Mouse (Mus musculus) limb, embryonic 13.5 days (tissue): Measurements from ENCODE around the gene Tcl1b2. TPM values are rescaled to one million over a fixed set of nuclear protein-coding genes. Genes with fewer than 3 reads are reported as not detected.
"Not testable (repeated sequence)": the region's sequence is repeated elsewhere in the genome, so short reads cannot be mapped to it uniquely, and the experiment has no call there.

Experiments
- ATAC-seq: fragments of 200-750 bp; cut with Nextera tagmentation; 2 replicates; pipeline ENCODE4 v1.8.0; 2017; ENCODE audit warnings: low read depth, moderate number of reproducible peaks, moderate TSS enrichment; ENCODE audit not compliant: low FRiP score
- H3K27ac ChIP-seq: fragments of 300-500 bp; sonication (generic); 2 replicates; pipeline ENCODE4 v1.5.1; 2015; ENCODE audit warnings: inconsistent platforms, mild to moderate bottlenecking, moderate library complexity
- H3K27me3 ChIP-seq: fragments of 300-500 bp; sonication (generic); 2 replicates; pipeline ENCODE4 v1.6.1; 2015; ENCODE audit warnings: mild to moderate bottlenecking, inconsistent platforms
- H3K36me3 ChIP-seq: fragments of 300-500 bp; sonication (generic); 2 replicates; pipeline ENCODE4 v1.6.1; 2015; ENCODE audit warnings: inconsistent platforms, mild to moderate bottlenecking, moderate library complexity
- H3K4me1 ChIP-seq: fragments of 300-500 bp; sonication (generic); 2 replicates; pipeline ENCODE4 v1.6.1; 2015; ENCODE audit warnings: inconsistent platforms
- H3K4me2 ChIP-seq: fragments of 300-500 bp; sonication (generic); replicated peaks from 2 replicates; pipeline ENCODE4 v1.6.1; 2015; ENCODE audit warnings: inconsistent platforms, mild to moderate bottlenecking, moderate library complexity
- H3K4me3 ChIP-seq: fragments of 300-500 bp; sonication (generic); 2 replicates; pipeline ENCODE4 v1.5.1; 2015; ENCODE audit warnings: moderate library complexity, mild to moderate bottlenecking, inconsistent platforms
- H3K9ac ChIP-seq: fragments of 300-500 bp; sonication (generic); 2 replicates; pipeline ENCODE4 v1.6.1; 2015; ENCODE audit warnings: mild to moderate bottlenecking, inconsistent platforms
- H3K9me3 ChIP-seq: fragments of 300-500 bp; sonication (generic); 2 replicates; pipeline ENCODE4 v1.6.1; 2016; ENCODE audit warnings: inconsistent platforms
- WGBS: fragments of 180-500 bp; shearing (Covaris S2); methylation state at CpG from one replicate; pipeline ENCODE4 v1.1.7; 2015; 5-methylcytosine and 5-hydroxymethylcytosine counted together
- polyA plus RNA-seq: library from polyadenylated mRNA; unstranded; fragments of >200 nt; fragmentation: Nextera tagmentation; extraction: Ambion mirVana; gene quantifications from 2 replicates; pipeline ENCODE4 v1.2.1, GENCODE M21; 2015

Tcl1b2 gene
- polyA plus RNA-seq, 1 experiment from 2014 or later = not detected

- not testable (repeated sequence) for ATAC-seq, H3K36me3 ChIP-seq, H3K4me1 ChIP-seq, H3K4me3 ChIP-seq, H3K27me3 ChIP-seq, H3K9ac ChIP-seq, H3K4me2 ChIP-seq, H3K9me3 ChIP-seq, H3K27ac ChIP-seq
- 59% methylated on average over 3 of the region's 3 CpGs for WGBS
Observed at GRCm38 (mm10) chr12:105129494-105130205, 16.2 kb upstream of the Tcl1b2 start.

DNA sequence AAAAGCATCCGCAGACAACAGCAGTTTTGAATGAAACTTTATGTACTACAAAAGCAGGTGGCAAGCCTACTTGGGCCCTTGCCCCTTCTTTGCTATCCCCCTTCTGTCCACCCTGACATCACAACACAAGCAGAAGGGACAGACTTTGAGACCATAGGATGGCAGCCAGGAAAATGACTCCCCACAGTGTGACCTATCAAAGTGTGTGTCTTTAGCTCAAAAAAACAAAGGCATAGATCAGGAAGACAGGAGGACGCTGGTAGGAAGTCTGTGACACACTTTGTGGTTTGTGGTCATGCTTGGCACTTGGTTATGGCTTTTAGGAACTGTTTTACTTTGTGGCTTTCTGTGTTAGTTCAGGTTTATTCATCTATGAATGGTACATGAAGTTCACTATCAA, 11.6 kb upstream of the Tcl1b2 start:
- not testable (repeated sequence) for H3K4me3 ChIP-seq, ATAC-seq, H3K9ac ChIP-seq, H3K36me3 ChIP-seq, H3K4me1 ChIP-seq, H3K9me3 ChIP-seq, H3K27ac ChIP-seq, H3K27me3 ChIP-seq, H3K4me2 ChIP-seq
- 68% methylated on average over 2 of the region's 2 CpGs for WGBS

DNA sequence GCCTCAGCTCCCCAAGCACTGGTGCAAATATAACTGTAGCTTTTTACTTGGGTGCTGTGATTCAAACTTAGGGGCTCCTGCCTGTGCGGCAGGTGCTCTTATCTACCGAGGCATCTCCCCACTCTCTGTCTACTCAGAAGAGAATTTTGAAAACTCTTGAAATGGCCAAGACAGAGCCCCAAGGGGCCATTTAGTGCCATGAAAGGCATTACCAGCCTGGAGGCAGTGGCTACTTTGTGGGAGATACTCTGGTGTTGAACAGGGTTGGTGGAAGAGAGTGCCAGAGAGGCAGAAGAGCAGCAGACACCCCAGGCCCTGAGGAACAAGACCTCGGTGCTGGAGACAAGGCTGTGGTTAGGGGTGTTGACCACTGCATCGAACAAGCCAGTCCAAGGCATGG, 11.0 kb upstream of the Tcl1b2 start:
- H3K9me3 ChIP-seq, H3K4me2 ChIP-seq: not testable (repeated sequence)
- 82% methylated on average over 4 of the region's 4 CpGs for WGBS

DNA sequence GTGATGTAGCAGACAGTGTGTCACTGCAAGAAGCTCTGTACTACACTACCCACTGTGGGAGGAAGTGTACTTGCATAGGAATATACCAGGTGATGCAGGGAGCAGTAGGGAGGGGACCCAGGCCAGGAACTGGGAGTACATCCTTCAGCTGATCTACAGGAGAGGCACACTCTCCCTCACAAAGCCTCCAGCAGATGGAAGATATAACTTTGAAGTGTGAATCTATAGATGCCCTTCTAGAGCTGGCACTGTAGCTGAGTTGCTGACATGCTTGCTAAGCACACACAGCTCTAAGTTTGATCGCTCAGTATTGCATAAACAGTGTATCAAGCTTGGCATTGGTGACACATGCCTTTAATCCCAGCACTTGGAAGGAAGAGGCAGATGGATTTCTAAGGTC, 8.1 kb upstream of the Tcl1b2 start:
- not testable (repeated sequence) for ATAC-seq, H3K9me3 ChIP-seq, H3K4me3 ChIP-seq, H3K27ac ChIP-seq, H3K9ac ChIP-seq, H3K27me3 ChIP-seq, H3K36me3 ChIP-seq, H3K4me2 ChIP-seq, H3K4me1 ChIP-seq
- 94% methylated on average over 1 of the region's 1 CpGs for whole genome bisulfite sequencing

More for the DNA sequence above, 11.0 kb upstream of the Tcl1b2 start:
- ATAC-seq, H3K9ac ChIP-seq, H3K4me3 ChIP-seq, H3K27me3 ChIP-seq, H3K36me3 ChIP-seq, H3K27ac ChIP-seq, H3K4me1 ChIP-seq: not testable (repeated sequence)

DNA sequence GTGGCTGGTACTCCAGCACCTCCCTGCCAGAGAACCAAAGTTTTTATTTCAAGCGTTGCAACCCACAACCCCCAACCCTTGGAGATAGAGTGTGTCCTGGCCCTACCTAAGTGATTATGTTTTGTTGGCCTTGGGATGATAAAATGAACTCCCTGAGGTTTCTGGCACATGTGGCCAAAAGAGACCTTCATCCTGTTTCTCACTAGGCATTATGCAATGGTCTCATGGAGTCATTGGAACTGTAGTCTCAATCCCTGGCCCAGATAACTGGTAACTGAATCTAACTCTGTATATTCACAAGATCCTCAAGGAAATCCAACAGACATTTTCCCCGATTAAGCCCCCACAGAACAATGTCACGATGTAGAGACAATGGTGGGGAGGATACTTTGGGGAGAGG, 2.7 kb upstream of the Tcl1b2 start:
- no peak overlapping the region for H3K9ac ChIP-seq
- no peaks in the 10 kb centered on the region for H3K9me3 ChIP-seq
- H3K27ac ChIP-seq = no peak overlapping the region
- H3K36me3 ChIP-seq = no peaks in the 10 kb centered on the region
- 92% methylated on average over 3 of the region's 3 CpGs for WGBS
- H3K4me3 ChIP-seq = no peak overlapping the region
- no peak for ATAC-seq
- no peaks in the 10 kb centered on the region for H3K4me1 ChIP-seq
- H3K27me3 ChIP-seq = no peaks in the 10 kb centered on the region
- H3K4me2 ChIP-seq = no peak overlapping the region

DNA sequence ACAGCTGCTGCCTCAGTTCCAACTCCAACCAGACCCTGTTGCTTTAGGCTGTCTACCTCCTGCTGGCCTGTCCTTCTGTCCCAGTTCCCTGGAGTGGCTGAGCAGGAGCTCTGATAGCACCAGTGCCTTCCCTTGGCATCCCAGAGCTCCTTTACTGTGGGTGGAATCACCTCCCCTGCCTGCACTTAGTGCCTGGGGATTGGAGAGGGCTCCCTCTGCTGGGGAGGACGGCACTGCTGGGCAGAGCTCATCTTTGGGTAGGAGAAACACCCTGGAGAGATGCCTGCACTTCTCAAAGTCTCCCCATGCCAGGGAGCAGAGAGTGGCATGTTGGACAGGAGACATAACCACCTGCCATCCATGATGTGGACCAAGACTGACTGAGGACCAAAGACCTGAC, 886 bp upstream of the Tcl1b2 start:
- WGBS = 25% methylated on average over 1 of the region's 1 CpGs

GRCm38 (mm10) chr12:105155286-105155685, 9.5 kb downstream of the Tcl1b2 start:
- H3K27ac ChIP-seq, ATAC-seq, H3K4me1 ChIP-seq, H3K36me3 ChIP-seq, H3K4me3 ChIP-seq, H3K27me3 ChIP-seq, H3K4me2 ChIP-seq, H3K9me3 ChIP-seq, H3K9ac ChIP-seq: not testable (repeated sequence)
- 77% methylated on average over 4 of the region's 4 CpGs for WGBS

More for the DNA sequence above, 886 bp upstream of the Tcl1b2 start:
- not testable (repeated sequence) for ATAC-seq, H3K36me3 ChIP-seq, H3K4me2 ChIP-seq, H3K4me1 ChIP-seq, H3K9ac ChIP-seq, H3K9me3 ChIP-seq, H3K27ac ChIP-seq, H3K27me3 ChIP-seq, H3K4me3 ChIP-seq

DNA sequence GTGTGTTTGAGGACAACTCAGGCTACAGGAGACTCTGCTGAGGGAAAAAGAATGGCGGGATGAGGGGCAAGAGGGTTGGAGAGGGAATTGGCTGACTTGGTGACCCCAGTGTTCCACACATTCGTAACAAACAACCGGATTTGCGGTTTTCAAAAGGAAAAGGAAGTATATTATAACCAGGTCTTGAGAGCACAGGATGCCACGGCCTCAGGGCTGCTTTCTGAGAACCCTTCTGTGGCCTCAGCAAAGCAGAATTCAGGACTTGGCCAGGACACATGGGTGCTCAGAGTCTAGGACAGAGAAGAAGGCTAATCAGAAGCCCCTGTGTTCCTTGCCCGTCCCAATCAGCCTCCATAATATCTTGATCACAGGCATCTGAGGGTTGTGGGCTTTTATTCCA, 13.0 kb downstream of the Tcl1b2 start:
- H3K27me3 ChIP-seq = no peaks in the 10 kb centered on the region
- no peak overlapping the region for H3K4me3 ChIP-seq
- no peaks in the 10 kb centered on the region for H3K36me3 ChIP-seq
- H3K9ac ChIP-seq = no peak overlapping the region
- H3K4me1 ChIP-seq = no peaks in the 10 kb centered on the region
- H3K9me3 ChIP-seq = no peaks in the 10 kb centered on the region
- WGBS = 78% methylated on average over 6 of the region's 6 CpGs
- H3K27ac ChIP-seq = no peak overlapping the region
- H3K4me2 ChIP-seq = no peak overlapping the region
- no peak for ATAC-seq

GRCm38 (mm10) chr12:105159390-105159789, 13.6 kb downstream of the Tcl1b2 start, which contains the start of gene Tcl1b1:
Tcl1b1 (plus strand) TSS chr12:105159690.
- WGBS = 72% methylated on average over 4 of the region's 4 CpGs
- Histone ChIP-seq H3K9me3 (no peaks in the 10 kb centered on the region), H3K4me3 (no peak within 1 kb of the TSS), H3K27ac (no peak within 1 kb of the TSS), H3K27me3 (no peaks in the 10 kb centered on the region), H3K9ac (no peak within 1 kb of the TSS), H3K4me1 (no peaks in the 10 kb centered on the region), H3K4me2 (no peak within 1 kb of the TSS), H3K36me3 (no peaks in the 10 kb centered on the region)
- ATAC-seq = no peak

- H3K36me3 ChIP-seq = no peaks in the 10 kb centered on the region
- H3K4me2 ChIP-seq = no peak overlapping the region
- no peaks in the 10 kb centered on the region for H3K4me1 ChIP-seq
- WGBS = 76% methylated on average over 3 of the region's 3 CpGs
- no peak for ATAC-seq
- no peak overlapping the region for H3K4me3 ChIP-seq
- no peak overlapping the region for H3K9ac ChIP-seq
- H3K9me3 ChIP-seq = no peaks in the 10 kb centered on the region
- no peak overlapping the region for H3K27ac ChIP-seq
- H3K27me3 ChIP-seq = no peaks in the 10 kb centered on the region
Observed at GRCm38 (mm10) chr12:105166734-105167133, 20.9 kb downstream of the Tcl1b2 start.

DNA sequence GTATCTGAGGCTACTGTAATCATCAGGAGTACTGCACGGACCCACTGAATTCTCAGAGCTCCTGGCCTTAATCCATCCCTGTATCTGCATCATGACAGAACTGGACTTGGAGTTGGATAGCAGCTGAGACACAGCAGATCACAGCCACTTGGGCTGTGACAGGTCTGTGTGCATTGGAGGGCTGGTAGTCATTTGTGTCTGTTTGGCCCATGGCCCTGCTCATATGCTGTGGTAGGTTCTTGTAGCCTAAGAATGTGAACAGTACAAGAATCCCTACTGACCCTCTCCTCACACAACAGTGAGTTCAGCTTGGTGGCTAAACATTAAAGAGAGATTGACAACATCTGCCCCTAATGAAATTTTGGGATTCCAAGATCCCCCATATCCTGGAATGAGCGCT, 27.6 kb downstream of the Tcl1b2 start:
- Histone ChIP-seq H3K4me2 (no peak overlapping the region), H3K9ac (no peak overlapping the region), H3K27ac (no peak overlapping the region), H3K9me3 (no peaks in the 10 kb centered on the region), H3K4me1 (no peaks in the 10 kb centered on the region), H3K27me3 (no peaks in the 10 kb centered on the region), H3K4me3 (no peak overlapping the region), H3K36me3 (no peaks in the 10 kb centered on the region)
- WGBS = 88% methylated on average over 2 of the region's 2 CpGs
- no peak for ATAC-seq

GRCm38 (mm10) chr12:105174318-105174717, 28.5 kb downstream of the Tcl1b2 start:
- H3K4me2 ChIP-seq, H3K9me3 ChIP-seq, H3K27me3 ChIP-seq, H3K36me3 ChIP-seq, H3K9ac ChIP-seq, H3K4me3 ChIP-seq, H3K27ac ChIP-seq, ATAC-seq, H3K4me1 ChIP-seq: not testable (repeated sequence)
- WGBS = 38% methylated on average over 2 of the region's 2 CpGs

DNA sequence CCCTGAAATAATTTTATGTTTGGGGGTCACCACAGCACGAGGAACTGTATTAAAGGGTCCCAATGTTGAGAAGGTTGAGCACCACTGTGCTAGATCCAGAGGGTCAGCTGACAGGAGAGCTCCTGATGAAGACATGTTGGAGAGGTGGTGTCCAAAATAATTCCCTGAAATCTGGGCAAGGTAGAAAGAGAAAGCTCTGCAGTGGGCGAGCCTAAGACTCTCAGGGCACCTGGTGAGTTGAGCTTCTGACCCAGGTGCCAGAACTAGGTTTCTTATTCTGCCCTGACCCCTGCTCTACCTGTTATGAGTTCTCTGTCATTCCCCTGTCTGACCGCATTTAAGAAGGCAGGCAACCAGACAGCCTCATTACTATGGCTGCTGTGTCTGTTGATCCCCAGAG, 30.2 kb downstream of the Tcl1b2 start, which contains the start of gene Tcl1b5:
Gene Tcl1b5, plus strand, starts transcription at position 301 of the 400 bp plus-strand sequence.
- not testable (repeated sequence) for H3K4me1 ChIP-seq, H3K9ac ChIP-seq, H3K9me3 ChIP-seq, ATAC-seq, H3K4me2 ChIP-seq, H3K4me3 ChIP-seq, H3K27me3 ChIP-seq, H3K36me3 ChIP-seq, H3K27ac ChIP-seq
- 65% methylated on average over 3 of the region's 3 CpGs for WGBS
